Mouse (Mus musculus): ENCODE data around the gene Camta1. TPM values are rescaled to one million over a fixed set of nuclear protein-coding genes. Genes with fewer than 3 reads are reported as not detected.

Gene Camta1
- polyA plus RNA-seq, 1 experiment from 2014 or later = 61.9 TPM

DNA sequence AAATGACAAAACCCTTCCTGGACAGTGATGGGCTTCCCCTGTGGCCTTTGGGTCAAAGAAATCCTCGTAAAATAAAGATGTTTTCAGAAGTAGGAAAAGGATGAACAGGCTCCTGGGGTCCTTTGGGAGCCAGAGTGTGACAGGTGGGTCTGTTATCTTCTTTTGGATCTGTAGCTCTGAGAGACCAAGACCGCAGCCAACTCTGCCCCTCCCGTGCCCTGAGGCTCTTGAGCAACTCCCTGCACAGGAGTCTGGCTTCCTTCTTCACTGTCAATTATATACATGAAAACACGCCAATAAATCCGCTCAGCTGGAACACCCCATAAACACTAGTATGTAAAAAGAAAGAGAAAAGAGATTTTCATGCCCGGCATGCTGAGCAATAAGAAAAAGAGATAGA, 250.1 kb downstream of the Camta1 start:
- no peak overlapping the region for H3K4me2 ChIP-seq (replicated peaks; ENCODE audit: low read depth)
- no peaks in the 10 kb centered on the region for H3K27me3 ChIP-seq (ENCODE audit: control insufficient read depth, insufficient read depth, low read length)
- TF ChIP-seq CTCF (IDR thresholded peaks at IDR 0.05; ENCODE audit: low read depth) = no peak
- WGBS = 68% methylated on average over 6 of the region's 6 CpGs
- DNase-seq (ENCODE audit: low spot score) (no peak), ATAC-seq (ENCODE audit: low FRiP score, low TSS enrichment) (no peak)
- H3K9ac ChIP-seq (ENCODE audit: low read length) = no peak overlapping the region
- H3K4me3 ChIP-seq (ENCODE audit: low read depth, low read length) = no peak overlapping the region
- no peaks in the 10 kb centered on the region for H3K36me3 ChIP-seq (ENCODE audit: control insufficient read depth, insufficient read depth, low read length)
- H3K27ac ChIP-seq (replicated peaks) = no peak overlapping the region
- no peaks in the 10 kb centered on the region for H3K9me3 ChIP-seq (ENCODE audit: control insufficient read depth, low read length)
- no peaks in the 10 kb centered on the region for H3K4me1 ChIP-seq (replicated peaks; ENCODE audit: control insufficient read depth, insufficient read depth)

DNA sequence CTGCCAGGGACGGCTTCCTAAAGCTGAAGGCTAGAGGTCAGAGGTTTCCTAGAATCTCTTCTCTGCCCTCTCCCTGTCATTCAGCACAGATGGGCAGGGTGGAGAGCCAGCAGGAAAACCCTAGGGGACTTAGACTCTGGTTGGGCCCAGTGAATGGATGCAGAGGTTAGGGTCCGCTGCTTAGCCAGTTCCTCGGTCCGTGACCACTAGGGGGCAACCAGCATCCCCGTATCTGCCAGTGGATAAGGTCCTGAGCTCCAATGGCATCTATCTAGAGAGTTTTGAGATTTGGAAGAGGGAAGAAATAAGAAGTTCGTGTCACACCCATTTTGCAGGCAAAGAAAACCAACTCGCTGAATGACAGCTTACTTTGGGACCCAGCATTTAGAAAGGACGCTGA, 251.4 kb downstream of the Camta1 start:
- no peaks in the 10 kb centered on the region for H3K4me1 ChIP-seq (replicated peaks; ENCODE audit: control insufficient read depth, insufficient read depth)
- H3K36me3 ChIP-seq (ENCODE audit: control insufficient read depth, insufficient read depth, low read length) = no peaks in the 10 kb centered on the region
- TF ChIP-seq CTCF (IDR thresholded peaks at IDR 0.05; ENCODE audit: low read depth) (peak; percentile 83), EP300 (optimal IDR thresholded peaks at IDR 0.05) (no peak)
- no peaks in the 10 kb centered on the region for H3K27me3 ChIP-seq (ENCODE audit: control insufficient read depth, insufficient read depth, low read length)
- no peaks in the 10 kb centered on the region for H3K9me3 ChIP-seq (ENCODE audit: control insufficient read depth, low read length)
- no peak for ATAC-seq (ENCODE audit: low FRiP score, low TSS enrichment)
- DNase-seq (ENCODE audit: low spot score) = peak; percentile 44
- H3K27ac ChIP-seq (replicated peaks) = no peak overlapping the region
- no peak overlapping the region for H3K9ac ChIP-seq (ENCODE audit: low read length)
- no peak overlapping the region for H3K4me3 ChIP-seq (ENCODE audit: low read depth, low read length)
- no peak overlapping the region for H3K4me2 ChIP-seq (replicated peaks; ENCODE audit: low read depth)
- WGBS = 18% methylated on average over 8 of the region's 8 CpGs

DNA sequence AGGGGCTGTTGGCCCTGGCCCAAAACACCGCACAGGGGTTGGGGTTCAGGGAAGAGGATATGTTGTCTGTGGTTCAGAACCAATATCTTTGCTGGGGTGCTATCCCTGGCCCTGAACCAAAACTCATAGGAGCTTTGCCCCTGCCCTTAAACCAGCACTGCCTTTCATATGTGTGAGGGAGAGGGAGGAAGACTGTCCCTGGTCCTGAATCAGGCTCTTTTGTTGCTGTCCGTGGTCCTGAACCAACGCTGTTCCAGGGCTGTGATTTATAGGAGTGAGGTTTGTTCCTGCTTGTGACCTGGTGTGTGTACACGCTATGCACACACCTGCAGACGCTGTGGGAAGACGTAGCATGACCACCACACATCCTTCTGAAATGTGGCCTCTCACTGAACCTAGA, 256.8 kb downstream of the Camta1 start:
- ATAC-seq (ENCODE audit: low FRiP score, low TSS enrichment) (peak; percentile 83), DNase-seq (ENCODE audit: low spot score) (peak; percentile 68)
- H3K9me3 ChIP-seq (ENCODE audit: control insufficient read depth, low read length) = no peaks in the 10 kb centered on the region
- no peak for TF ChIP-seq CTCF (IDR thresholded peaks at IDR 0.05; ENCODE audit: low read depth)
- TF ChIP-seq EP300 (optimal IDR thresholded peaks at IDR 0.05) = no peak
- H3K4me2 ChIP-seq (replicated peaks; ENCODE audit: low read depth) = no peak overlapping the region
- no peaks in the 10 kb centered on the region for H3K4me1 ChIP-seq (replicated peaks; ENCODE audit: control insufficient read depth, insufficient read depth)
- 33% methylated on average over 6 of the region's 6 CpGs for WGBS
- H3K4me3 ChIP-seq (ENCODE audit: low read depth, low read length) = no peak overlapping the region
- H3K9ac ChIP-seq (ENCODE audit: low read length) = no peak overlapping the region
- no peaks in the 10 kb centered on the region for H3K36me3 ChIP-seq (ENCODE audit: control insufficient read depth, insufficient read depth, low read length)
- H3K27ac ChIP-seq (replicated peaks) = no peak overlapping the region
- H3K27me3 ChIP-seq (ENCODE audit: control insufficient read depth, insufficient read depth, low read length) = no peaks in the 10 kb centered on the region

DNA sequence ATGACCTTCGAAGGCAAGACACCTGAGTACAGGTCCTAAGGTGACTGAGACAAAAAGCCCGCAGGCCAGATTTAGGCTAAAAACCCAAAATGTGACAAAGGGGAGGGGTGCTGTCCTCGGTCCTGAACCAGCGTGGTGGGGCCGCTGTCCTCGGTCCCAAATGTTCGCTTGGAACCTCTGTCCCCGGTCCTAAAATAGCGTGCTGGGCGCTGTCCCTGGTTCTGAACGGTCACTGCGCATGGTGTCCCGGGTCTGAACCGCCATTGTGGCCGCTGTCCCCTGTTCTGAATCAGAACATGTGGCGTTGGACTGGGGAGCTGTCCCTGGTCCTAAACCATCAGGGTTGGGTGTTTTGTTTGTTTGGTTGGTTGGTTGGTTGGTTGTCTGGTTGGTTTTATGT, 257.2 kb downstream of the Camta1 start:
- TF ChIP-seq CTCF (IDR thresholded peaks at IDR 0.05; ENCODE audit: low read depth) = peak; percentile 28; the same call in 1 of the 2 replicates
- no peak for TF ChIP-seq EP300 (optimal IDR thresholded peaks at IDR 0.05)
- DNase-seq (ENCODE audit: low spot score) (peak; percentile 85), ATAC-seq (ENCODE audit: low FRiP score, low TSS enrichment) (peak; percentile 91)
- H3K9me3 ChIP-seq (ENCODE audit: control insufficient read depth, low read length) = no peaks in the 10 kb centered on the region
- H3K9ac ChIP-seq (ENCODE audit: low read length) = no peak overlapping the region
- H3K4me3 ChIP-seq (ENCODE audit: low read depth, low read length) = no peak overlapping the region
- no peak overlapping the region for H3K27ac ChIP-seq (replicated peaks)
- no peaks in the 10 kb centered on the region for H3K36me3 ChIP-seq (ENCODE audit: control insufficient read depth, insufficient read depth, low read length)
- no peaks in the 10 kb centered on the region for H3K27me3 ChIP-seq (ENCODE audit: control insufficient read depth, insufficient read depth, low read length)
- no peak overlapping the region for H3K4me2 ChIP-seq (replicated peaks; ENCODE audit: low read depth)
- no peaks in the 10 kb centered on the region for H3K4me1 ChIP-seq (replicated peaks; ENCODE audit: control insufficient read depth, insufficient read depth)
- WGBS = 10% methylated on average over 16 of the region's 16 CpGs

DNA sequence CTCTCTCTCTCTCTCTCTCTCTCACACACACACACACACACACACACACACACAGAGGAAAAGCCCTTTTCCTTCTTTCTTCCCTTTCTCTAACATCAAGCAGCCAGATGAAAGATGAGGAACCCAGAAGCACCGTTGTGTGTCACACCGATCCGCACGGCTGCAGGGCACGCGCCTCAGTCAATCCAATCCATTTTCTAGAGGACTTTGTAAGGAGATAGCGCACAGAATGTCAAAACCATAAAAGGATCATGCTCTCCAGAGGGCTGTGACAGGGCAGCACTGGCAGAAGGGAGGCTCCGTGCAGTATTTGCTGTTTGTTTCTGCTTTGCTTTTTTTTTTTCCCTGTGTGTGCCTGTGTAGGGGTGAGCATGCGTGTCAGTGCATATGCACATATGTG, 258.1 kb downstream of the Camta1 start:
- H3K4me3 ChIP-seq (ENCODE audit: low read depth, low read length) = no peak overlapping the region
- no peaks in the 10 kb centered on the region for H3K27me3 ChIP-seq (ENCODE audit: control insufficient read depth, insufficient read depth, low read length)
- no peaks in the 10 kb centered on the region for H3K9me3 ChIP-seq (ENCODE audit: control insufficient read depth, low read length)
- no peaks in the 10 kb centered on the region for H3K4me1 ChIP-seq (replicated peaks; ENCODE audit: control insufficient read depth, insufficient read depth)
- no peaks in the 10 kb centered on the region for H3K36me3 ChIP-seq (ENCODE audit: control insufficient read depth, insufficient read depth, low read length)
- 87% methylated on average over 9 of the region's 9 CpGs for WGBS
- TF ChIP-seq EP300 (optimal IDR thresholded peaks at IDR 0.05) = no peak
- TF ChIP-seq CTCF (IDR thresholded peaks at IDR 0.05; ENCODE audit: low read depth) = no peak
- ATAC-seq (ENCODE audit: low FRiP score, low TSS enrichment) = no peak
- H3K4me2 ChIP-seq (replicated peaks; ENCODE audit: low read depth) = no peak overlapping the region
- no peak overlapping the region for H3K9ac ChIP-seq (ENCODE audit: low read length)
- no peak for DNase-seq (ENCODE audit: low spot score)
- no peak overlapping the region for H3K27ac ChIP-seq (replicated peaks)

DNA sequence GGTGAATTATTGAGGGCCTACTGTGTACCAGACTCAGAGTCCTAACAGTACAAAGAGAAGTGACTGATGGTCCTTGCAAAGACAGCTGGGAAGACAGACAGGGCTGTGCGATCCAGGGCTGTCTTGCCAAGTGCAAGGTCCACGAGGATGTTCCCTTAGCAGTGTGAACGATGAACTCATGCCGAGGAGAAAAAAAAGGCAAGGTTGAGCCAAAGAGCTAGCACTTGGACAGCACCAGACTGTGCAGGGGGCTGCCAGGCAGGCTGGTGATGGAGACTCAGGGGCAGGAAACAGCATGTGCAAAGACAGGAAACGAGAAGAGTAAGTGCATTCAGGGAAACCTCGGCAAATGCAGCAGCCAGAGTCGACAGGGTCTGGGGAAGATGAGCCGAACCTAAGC, 266.6 kb downstream of the Camta1 start:
- H3K9me3 ChIP-seq (ENCODE audit: control insufficient read depth, low read length) = no peaks in the 10 kb centered on the region
- ATAC-seq (ENCODE audit: low FRiP score, low TSS enrichment) (no peak), DNase-seq (ENCODE audit: low spot score) (no peak)
- no peak overlapping the region for H3K27ac ChIP-seq (replicated peaks)
- no peak overlapping the region for H3K4me2 ChIP-seq (replicated peaks; ENCODE audit: low read depth)
- H3K9ac ChIP-seq (ENCODE audit: low read length) = no peak overlapping the region
- H3K36me3 ChIP-seq (ENCODE audit: control insufficient read depth, insufficient read depth, low read length) = no peaks in the 10 kb centered on the region
- H3K4me1 ChIP-seq (replicated peaks; ENCODE audit: control insufficient read depth, insufficient read depth) = no peaks in the 10 kb centered on the region
- no peak overlapping the region for H3K4me3 ChIP-seq (ENCODE audit: low read depth, low read length)
- H3K27me3 ChIP-seq (ENCODE audit: control insufficient read depth, insufficient read depth, low read length) = no peaks in the 10 kb centered on the region
- 57% methylated on average over 8 of the region's 8 CpGs for WGBS
- TF ChIP-seq EP300 (optimal IDR thresholded peaks at IDR 0.05) (no peak), CTCF (IDR thresholded peaks at IDR 0.05; ENCODE audit: low read depth) (no peak)

All from stomach, postnatal 0 days (tissue).